Mouse (Mus musculus) retina, adult 2 months (tissue): ENCODE data around the gene Hcrt.

Experiments used
- DNase-seq: peaks from one replicate; pipeline ENCODE4 v3.0.0-alpha.2; 2012; ENCODE audit warnings: low read depth, low spot score

Hcrt gene

DNA sequence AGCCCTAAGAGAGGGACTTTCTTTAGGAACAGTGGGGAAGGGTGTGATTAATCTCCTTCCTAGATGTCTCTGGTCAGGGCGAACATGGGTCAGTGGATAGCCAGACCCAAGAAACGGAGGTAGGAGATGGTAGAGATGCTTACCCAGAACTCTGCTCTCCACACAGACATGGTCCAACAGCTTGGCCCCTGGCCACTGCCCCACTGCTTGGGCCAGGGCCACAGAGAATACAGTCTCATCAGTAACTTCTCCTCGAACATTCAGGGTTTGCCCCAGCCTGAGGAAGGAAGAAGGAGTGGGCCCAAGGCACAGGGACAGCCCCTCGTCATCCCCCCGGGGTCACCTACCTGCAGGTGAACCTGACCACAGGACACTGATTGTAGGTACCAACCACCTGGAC, 5.1 kb upstream of the Hcrt start:
- DNase-seq = no peak

DNA sequence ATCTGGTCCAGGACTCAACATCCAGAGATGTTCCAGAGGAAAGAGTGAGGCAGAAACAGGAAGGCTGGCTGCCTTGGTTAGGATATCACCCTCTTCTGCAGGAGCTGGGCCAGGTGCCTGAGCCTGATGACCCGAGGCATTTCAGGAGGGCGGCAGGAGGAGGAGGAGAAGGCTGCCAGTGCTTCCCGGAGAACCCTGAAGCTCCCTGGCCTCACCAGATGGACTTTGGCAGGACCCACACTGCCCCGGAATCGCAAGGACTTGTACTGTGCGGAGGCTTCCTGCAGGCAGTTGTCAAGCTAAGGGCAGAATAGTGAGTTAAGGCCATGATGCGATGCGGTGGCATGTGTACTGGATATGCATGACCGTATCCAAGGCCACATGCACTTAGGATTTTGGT, 4.0 kb upstream of the Hcrt start:
- DNase-seq = no peak

DNA sequence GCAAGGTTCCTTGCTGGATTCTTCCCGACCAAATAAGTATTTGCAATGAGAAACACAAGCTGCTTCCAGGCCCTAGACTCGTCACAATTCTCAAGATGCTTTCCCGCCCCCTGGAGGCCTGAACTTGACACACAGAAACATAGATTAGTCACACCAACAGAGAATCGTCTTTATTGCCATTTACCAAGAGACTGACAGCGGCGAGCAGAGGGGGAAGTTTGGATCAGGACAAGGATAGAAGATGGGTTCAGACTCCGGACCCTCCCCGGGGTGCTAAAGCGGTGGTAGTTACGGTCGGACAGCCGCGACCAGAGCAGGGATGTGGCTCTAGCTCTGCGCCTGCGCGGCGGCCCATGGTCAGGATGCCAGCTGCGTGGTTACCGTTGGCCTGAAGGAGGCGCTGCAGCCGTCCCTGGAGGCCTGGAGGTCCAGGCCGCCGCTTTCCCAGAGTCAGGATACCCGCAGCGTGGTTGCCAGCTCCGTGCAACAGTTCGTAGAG, 1.1 kb downstream of the Hcrt start:
- DNase-seq = peak; percentile 40

DNA sequence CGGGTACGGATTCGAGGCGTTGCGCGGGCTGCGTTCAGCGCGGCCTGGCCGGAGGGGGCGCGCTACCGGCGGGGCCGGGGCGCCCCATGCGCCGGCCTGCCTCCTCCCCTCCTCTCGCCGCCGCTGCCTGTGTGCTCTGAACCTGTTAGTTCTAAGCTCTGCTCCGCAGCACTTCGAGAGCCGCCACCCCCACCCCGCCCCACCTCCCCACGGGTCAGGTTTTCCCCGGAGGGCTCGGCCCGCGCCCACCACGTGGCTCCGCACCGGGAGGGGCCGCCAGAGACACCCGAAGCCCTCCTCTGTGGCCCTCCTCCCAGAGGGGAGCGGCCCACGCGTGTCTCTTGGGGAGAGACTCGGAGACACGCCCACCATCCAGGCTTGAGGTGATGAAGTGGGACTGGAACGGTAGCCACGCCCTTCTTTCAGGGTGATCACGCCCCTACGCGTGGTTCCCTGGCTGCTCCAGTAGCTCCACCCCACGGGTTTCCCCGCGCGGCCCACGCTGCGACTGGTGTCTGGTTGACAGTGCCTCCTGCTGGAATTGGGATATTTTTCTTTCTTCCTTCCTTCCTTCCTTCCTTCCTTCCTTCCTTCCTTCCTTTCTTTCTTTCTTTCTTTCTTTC, 3.0 kb downstream of the Hcrt start, which contains the start of gene Kcnh4:
Kcnh4 (minus strand) TSS at position 332 of the 623 bp plus-strand sequence.
- DNase-seq = no peak

DNA sequence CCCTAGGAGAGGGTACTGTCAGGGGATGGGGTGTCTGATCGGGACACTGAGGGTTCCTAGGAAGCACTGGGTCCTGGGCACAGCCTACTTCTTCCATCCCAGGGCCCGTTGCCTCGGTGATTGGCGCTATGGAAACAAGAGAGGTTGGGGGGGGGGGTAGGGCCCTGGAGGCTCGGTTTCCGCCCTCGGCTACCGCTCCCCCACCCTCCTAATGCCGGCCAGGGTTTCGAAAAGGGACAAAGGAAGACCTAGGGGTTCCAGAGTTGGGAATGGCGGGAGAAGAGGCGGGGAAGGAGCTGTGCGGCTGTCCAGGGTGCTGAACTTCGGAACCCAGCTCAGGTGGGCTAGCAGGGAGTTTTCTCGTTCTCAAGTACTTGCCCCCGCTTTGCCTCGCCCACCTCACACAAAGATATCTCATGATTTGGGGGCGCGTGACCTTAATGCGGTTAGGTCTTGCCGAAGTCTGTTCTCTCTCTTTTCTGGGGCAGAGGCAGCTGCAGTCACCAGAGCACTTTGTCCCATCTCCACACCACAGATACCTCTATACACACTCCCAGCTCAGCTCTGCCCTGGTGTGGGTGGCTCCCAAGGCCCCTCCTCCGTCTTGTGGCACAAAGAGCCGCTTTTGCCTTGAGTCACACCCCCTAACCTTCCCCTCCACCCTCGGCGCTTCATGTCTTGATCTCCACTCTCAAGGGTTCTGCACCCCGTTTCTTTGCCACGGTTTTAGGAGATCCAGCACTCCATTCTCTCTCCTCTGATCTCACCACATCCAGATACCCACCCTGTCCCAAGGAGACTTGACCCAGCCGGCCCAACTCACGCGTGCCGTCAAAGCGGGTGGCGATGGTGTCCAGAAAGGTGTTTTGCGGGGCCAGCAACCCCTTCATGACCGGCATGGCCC, 3.8 kb downstream of the Hcrt start:
- no peak for DNase-seq

DNA sequence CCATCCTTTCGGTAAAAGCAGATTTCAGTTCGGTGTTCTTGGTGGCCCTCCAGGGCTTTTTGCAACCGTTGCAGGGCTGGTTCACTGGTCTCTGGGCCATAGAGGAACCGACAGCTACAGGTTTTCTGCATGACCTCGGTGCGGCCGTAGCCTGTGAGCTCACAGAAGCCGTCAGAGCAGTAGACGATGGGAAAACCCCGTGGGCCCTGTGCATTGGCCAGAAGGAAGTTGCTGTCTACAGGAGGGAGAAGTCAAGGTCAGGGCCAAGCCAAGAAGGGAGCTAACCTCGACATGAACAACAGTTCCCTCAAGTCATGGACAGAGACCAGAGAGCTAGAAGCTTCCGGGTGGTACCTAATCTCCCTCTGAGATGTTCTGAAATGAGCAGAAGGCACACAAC, 5.2 kb downstream of the Hcrt start:
- no peak for DNase-seq

DNA sequence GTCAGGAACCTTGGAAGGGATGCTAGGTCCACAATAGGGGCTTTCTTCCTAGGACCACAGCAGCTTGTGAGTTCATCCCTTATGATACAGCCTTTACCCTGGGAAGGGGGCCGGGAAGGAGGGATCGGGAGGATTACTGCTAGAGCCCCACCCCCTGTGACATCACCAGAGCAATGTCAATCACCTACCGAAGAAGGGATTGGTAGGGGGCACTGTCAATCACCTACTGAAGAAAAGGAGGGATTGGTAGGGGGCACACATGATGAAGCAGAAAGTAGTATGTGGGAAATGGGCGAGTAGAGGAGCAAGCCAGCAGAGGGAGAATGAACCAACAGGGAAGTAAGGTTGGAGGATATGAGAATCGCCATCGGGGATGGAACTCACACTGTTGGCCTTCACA, 6.3 kb downstream of the Hcrt start:
- no peak for DNase-seq

DNA sequence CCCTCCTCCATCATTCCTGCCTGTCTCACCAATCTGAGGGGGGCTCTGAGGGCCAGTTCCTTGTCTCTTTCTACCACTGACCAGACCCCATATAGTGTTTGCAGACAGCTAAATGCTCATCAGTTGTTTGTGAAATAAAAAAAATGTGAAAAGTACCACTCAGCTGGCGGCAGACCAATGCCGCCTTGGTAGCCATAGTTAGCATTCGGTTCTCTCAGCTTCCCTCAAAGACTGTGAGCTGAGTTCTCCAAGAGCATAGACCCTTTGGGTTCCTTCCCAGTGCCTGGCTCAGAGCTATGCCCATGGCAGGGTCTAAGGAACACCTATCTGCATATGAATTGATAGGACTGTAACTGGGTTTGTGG, 8.1 kb downstream of the Hcrt start:
- DNase-seq = no peak

DNA sequence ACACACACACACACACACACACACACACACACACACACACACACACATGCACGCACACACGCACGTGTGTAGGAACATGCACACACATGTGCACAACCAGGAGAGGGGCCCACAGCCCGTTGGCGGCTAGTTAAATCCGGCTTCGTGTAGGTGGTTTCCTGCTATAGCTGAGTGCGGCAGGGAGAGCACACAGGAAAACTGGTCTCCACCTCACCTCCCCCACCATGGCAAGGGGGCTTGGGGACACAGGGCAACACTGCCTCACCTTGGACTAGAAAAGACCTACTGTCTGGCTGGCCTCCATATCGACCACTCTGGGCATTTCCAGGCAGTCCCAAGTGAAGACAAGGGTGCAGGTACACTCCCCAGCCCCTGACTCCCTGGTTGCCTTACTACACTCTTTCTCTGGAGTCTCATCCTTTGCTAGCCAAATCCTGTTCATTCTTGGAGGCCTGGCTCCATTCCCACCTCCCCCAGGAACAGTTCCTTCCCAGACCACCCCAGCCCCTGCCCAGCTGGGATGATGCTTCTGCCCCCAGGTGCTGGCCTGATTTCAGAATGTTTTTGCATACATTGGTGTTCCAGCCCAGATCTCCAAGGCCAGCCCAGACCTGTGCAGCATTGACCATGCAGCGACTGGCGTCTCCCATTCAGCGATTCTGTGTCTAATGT, 8.6 kb downstream of the Hcrt start:
- no peak for DNase-seq

DNA sequence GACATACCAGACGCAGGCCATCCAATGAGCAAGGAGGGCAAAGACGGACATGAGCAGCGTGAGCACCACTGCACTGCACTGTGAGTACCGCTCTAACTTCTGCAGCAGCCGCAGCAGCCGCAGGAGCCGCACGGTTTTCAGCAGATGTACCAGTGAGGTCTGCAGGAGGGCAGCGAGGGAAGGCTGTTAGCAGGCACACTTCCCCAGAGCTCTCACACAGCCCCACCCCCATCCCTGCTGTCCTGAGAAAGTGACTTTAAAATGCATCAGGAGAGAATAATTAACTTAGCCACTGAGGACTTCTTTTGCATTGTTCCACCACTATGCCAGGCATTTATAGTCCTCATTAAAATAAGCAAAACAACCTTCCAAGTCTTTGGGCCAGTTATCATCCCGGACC, 10.4 kb downstream of the Hcrt start:
- DNase-seq = no peak

DNA sequence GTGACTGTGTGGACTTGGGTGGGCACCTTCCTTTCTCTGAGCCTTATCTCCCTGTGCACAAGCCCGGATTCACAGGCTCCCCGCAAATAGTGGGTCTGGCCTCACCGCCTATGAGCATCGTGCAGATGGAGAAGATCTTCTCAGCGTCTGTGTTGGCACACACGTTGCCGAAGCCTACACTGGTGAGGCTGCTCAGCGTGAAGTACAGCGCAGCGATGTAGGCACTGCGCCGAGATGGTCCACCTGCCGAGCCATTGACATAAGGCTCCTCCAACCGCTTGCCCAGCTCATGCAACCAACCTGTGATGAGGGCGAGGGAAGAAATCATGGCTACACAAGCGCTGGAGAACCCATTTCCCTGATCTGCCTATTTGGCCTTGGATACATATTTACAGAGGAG, 12.6 kb downstream of the Hcrt start:
- no peak for DNase-seq

DNA sequence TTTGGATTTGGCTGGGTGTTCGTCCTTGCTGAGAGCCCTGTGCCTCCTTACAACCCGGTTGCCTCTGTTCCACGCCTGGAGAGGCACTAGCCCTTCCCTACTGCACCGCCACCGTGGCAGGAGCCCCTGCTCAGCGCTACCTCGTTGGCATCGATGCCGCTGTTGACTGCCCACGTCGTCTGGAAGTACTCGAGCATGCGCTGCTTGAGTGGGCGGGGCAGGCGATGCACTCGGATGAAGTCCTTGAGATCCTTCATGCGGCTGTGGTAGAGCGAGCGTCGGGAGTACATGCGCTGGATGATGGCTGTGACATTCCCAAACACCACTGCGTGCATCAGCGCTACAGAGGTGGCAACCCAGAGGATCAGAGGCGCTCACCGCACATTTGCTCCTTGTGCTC, 13.3 kb downstream of the Hcrt start:
- DNase-seq = no peak

DNA sequence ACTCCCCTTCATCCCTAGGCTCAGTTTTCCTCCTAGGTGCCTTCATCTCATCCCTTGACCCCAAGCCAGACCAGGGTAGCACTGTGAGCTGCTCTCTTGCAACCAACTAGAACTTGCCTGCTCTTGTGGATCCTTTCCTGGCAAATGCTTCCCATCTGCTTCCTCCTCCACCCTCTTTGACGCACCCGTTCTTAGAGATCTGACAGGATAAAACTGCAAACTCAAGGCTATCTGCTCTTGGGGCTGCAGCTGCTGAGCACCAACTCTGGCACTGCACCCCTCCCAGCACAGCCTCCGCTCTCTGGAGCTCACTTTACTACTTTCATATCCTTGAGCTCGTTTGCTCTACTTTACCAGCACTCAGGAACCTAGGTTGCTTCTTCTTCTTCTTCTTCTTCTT, 14.1 kb downstream of the Hcrt start:
- no peak for DNase-seq

DNA sequence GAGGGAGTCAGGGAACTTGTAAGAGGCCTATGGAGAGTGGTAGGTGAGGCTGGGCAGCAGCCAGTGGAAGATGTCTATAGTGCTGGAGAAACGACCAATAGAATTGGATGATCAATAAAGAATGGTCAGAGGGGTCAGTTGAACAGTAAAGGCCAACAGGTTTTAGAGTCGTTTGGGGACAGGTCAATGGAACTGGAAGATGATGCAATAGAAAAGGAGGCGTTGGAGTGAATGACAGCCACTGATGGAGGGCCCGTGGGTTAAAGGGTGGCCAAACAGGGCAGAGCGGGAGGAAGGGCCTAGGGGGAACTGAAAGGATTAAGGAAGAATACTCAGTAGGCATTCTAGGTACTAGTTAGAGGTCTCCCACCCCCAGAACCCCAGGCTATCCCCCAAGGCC, 15.6 kb downstream of the Hcrt start:
- no peak for DNase-seq

DNA sequence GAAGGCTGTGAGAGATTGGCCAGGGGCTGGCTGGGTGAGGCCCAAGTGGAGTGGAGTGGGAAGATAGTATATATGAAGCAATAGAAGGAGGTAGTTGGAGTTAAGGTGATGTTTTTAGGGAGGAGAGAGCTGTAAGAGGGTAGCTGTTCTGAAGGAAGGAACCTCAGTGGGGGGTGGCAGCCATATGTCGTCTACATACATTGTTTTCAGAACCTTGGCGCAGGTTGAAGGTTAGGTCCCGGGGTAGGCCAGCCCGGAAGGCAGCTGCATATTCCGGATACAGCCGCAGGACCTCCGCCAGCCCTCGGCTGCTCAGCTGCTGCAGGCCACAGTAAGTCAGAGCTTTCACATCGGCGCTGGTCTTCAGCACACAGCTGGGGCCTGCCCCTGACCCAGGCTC, 16.2 kb downstream of the Hcrt start:
- no peak for DNase-seq

DNA sequence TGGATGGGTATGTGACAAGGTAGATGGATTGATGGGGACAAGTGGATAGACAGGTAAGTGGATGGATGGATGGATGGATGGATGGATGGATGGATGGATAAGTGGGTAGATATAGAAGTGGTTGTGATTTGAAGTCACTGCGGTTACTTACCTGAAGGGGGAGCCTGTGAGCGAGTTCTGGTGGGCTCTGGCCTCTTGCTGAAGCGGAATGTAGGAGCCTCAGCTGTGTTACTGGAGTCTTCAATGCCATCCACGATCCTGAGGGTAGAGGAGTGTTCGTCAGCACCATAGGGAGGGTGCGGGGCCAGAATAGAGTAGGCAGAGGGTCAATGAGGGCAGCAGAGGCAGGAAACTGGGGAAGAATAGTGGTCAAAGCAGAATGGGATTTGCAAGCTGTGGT, 17.6 kb downstream of the Hcrt start:
- no peak for DNase-seq

DNA sequence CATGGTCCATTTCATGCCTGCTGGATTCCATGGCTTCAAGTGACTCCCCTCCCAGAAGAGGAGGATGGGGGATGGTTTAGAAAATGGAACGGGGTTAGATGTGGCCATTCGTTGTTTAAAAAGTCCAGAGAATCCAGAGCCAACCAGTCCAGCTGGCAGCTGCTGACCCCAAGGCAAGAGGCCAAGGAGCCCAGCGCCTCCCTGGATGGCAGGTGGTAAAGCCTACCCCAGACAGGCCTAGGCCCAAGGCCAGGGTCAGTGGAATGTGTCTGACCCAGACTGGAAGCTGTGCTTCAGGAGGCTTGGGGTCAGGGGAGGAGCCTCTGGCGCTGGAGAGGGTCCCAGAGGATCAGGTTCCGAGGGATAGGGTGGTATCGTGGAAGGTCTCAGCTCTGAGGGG, 21.4 kb downstream of the Hcrt start:
- no peak for DNase-seq

DNA sequence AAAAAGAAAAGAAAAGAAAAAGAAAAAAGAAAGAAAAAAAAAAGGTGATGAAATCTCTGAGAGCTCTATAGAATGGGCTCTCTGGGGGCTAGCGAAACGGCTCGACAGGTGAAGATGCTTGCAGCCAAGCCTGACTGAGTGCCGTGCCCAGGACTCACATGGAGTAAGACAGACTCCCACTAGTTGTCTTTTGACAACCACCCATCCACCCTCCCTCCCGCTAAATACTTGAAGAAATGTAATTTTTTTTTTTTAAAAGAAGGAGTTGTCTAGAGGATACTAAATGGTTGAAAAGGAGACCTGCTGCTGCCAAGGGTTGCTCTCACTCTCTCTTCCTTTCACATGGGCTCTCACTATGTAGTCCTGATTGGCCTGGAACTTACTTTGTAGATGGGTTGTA, 24.0 kb downstream of the Hcrt start:
- DNase-seq = no peak

DNA sequence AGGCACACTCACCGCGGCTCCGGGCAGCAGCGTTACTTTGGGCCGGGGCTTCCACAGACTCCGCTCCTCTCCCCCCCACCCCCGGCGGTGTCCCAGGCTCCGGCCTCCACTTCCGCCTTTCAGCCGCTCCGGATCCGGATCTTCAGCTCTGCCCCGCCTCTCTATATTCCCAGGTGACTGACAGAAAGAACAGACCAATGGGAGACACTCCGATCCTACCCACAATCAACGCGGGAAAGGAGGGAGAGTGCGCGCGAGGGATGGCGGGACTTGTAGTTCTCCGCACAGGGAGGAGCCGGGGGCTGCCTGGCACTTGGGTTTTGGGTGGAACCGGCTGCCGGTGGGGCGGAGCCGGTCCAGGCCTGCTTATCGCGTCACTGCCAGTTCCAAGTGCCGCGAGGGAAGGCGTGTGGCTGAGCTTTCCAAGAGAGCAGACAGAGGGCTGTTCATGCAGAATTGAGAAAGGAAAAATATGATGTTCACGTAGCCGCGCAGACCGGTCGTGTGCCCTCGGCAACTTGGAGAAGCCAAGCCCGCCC, 24.6 kb downstream of the Hcrt start, which contains the start of gene Rab5c:
Rab5c (minus strand) TSS at position 150 of the 539 bp plus-strand sequence.
- DNase-seq = peak; percentile 96

DNA sequence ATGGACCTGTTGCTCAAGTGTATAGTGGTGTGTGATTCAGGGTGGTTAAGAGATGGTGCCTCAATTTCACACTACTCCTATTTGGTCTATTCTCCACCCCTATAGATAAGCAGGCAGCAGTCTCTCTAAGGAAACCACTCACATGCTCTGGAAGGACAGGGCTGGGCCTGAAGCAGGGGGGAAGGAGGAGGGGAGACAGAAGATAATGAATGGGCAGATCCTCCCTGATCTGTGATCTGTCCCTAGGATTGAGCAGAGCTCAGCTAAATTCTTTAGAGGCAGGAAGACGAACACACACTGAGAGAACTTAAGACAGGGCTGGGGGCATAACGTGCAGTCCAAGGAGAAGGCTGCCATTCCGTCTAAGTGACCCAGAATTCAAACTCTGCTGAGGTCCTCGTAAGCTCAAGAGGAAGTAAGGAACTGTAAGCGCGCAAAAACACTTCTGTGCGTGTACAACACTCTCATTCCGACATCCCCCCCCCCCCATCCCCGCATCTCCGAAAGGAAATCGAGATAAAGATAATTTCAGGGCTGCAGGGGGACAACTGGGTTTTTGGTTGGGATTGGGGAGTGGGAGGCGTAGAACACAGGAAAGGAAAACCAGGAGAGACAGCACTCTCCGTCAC, 25.5 kb downstream of the Hcrt start:
- no peak for DNase-seq

DNA sequence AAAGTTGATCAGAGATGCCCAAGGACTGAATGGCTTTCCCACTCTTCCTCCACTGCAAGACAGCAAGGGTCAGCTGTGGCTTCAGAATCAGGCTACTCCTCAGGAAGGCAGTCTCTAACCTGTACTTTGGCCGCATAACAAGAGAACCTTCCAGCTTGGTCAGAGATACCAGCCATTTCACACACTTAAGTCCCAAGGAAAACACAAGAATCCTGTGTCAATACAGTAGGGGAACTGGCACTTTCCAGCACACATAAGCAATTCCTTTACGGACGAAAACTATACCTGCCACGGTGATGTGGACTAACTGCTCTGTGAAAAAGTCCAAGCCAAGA, 26.0 kb downstream of the Hcrt start:
- no peak for DNase-seq
